Mouse (Mus musculus) frontal cortex, adult 2 months (tissue): ENCODE measurements around the gene Lexm. TPM values are rescaled to one million over a fixed set of nuclear protein-coding genes. Genes with fewer than 3 reads are reported as not detected.
A peak's percentile ranks its signal among the peaks of the same experiment; 100 is the strongest.

Experiments used
- DNase-seq, 2 experiments: peaks; one replicate each; pipeline ENCODE4 v3.0.0; 2022; ENCODE audit warnings: low spot score in 1 of 2; ENCODE audit errors: extremely low spot score in 1 of 2
- polyA plus RNA-seq: library from polyadenylated mRNA; depleted of rRNA; stranded (reverse); fragments of >200 nt; gene quantifications from 2 replicates; pipeline ENCODE4 v1.2.3, GENCODE M21; 2012

Gene Lexm
- polyA plus RNA-seq, 1 experiment = 0.16 TPM

DNA sequence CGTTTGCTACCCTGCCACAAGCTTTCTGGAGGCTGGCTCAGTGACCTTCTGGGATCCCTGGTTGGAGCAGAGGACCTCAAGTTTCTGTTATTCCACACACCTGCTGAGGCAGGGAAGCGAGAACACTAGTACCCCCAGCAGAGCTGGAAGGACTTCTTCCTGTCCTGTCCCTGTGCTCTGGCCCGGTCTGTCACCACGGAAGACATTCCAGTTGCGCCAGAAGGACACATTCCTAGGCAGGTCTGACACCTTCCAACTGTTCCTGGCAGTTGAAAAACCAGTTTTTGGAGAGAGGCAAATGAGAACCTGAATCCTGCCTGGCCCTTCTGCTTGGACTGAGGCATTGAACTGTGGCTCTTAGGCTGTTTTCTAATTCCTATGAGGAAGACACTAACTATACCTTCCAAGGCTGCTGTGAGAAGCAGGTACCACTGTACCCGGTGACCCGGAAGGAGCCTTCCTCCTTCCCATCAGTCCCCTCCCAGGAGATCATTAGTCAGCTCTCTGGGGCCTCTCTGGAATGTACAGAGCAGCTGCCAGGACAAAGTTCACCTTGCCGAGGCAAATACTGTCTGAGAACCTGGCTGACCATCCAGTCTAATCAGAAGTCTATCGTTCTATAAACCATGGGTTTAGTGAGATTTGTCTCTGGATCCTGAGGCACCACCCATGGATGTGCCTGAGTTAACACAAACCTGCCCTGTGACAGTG lies 11.8 kb upstream of the Lexm start:
- DNase-seq = no peak

DNA sequence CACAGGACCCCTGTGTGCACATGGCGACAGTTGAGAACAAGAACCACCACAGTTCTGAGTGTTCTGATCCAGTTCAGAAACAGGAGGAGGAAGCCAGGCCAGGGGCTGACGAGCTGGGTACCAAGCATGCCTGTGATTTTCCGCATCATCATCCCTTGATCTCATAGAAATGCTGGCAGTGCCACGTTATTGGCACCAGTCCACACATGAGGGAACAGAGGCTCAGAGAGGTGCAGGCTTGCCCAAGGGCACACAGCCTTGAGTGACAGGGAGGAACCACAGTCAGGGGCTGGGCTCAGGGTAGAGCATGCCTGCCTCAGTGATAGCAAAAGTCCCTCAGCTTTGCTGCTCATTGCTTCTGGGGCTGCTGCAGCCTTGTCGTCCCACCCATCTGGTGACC lies 10.8 kb upstream of the Lexm start:
- DNase-seq = no peak

DNA sequence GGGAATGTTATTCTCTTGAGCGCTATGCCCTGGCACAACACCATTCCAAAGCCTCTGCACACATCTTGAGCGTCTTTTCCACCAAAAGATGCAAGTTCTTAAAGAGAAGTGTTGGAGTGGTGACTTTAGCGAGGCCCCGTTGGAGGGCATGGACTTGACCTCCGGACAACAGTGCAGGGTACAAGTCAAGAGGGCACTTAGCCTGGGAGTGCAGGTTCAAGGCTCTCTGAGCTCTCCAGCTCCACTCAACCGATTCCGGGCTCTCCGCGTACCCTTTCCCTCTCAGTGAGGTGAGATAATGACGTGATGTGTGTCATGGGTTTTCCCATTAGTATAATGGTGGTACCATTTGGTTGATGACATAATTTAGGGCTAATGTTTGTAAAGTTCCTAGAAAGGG lies 7.2 kb upstream of the Lexm start:
- DNase-seq = no peak

DNA sequence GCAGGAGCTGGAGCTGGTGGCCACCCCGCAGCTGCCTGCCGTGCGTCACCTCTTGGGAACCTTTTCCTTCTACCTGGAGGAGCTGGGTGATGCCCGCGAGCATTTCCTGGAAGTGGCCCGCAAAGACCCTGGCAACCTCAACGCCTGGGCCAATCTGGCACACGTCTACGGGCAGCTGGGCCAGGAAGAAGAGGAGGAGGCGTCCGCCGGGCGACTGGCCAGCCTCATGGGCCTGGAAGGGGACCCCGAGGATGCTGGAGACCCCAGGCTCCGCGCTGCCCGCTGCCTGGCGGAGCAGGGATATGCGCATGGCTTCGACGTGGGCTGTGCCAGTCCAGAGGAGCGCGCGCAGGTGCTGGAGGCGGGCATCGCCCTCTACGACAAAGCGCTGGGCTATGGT lies 5.7 kb upstream of the Lexm start:
- DNase-seq = no peak

DNA sequence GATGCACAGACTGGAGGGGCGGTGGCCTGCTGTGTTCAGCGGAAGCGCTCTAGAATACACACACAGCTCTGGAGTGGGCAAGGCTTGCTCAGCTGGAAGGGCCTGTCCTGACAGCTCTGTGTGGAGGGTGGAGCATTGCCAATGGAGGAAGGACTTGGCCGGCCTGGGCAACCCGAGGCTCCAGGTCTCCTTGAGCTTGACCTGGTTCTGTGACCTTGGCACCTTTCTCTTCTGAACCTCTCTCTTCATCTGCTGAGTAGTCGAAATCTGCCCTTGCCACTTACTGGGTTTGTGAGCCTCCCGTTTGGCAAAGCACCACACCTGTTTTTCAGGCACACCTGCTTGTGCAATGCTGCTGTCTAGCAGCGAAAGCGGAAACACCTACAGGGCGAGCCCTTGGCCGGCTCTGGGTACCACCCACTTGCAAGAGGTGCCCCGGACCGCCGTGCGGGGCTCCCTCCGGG lies 5.0 kb upstream of the Lexm start, which contains the start of gene Ttc22:
Ttc22 (plus strand) TSS at position 403 of the 464 bp plus-strand sequence.
- no peak for DNase-seq

DNA sequence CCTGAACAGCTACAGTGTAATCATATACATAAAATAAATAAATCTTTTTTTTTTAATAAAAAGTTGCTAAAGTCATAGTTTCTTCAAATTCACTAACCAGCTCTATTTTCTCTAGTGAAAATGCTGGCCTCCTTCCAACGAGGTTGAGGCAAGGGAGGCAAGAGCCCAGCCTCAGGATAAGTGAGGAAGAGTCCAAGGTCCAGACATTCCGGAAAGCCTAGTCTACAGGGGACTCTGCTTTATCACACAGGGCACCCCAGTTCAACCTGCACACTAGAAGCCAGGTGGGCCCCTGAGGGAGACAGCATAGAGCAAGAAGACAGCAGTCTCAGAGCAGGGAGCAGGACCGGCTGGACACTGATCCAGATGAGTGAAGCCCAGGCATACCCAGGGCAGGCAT lies 4.4 kb upstream of the Lexm start:
- no peak for DNase-seq

DNA sequence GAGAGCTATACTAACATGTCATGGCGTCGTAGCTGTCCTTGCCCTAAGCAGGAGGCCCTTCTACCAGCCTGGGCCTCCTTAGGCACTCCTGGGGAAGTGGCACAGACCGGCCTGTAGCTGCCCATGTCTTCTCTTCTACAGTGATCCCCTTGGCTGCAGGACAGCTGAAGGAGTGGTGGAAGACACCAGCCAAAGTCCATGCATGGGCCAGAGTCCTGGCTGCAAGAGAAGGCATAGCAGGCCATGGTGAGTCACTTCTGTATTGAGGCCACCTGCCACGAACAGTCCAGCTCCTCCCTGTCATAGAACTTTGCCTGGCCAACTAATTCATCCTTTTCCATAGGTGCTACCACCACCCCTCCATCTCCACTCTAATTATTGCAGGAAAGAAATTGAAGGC lies 1.9 kb upstream of the Lexm start:
- DNase-seq = no peak

DNA sequence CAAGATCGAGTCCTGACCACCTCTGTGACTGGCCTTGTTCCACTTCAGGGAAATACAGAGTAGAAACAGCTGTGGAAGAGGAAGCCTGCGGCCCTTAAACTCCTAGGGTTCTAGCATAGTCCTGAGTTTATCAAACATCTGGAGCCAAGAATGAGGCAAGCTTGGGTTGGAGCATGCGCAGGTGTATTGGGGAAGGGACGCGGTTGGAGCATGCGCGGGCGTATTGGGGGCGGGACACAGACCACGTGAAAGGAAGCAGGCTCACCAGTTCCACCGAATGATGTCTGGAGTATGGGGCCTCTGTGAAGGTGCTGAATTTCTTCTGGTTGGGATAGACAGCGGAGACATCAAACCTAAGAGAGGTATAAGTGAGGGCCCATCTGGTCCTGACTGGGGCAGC lies 1.4 kb downstream of the Lexm start:
- DNase-seq = no peak

DNA sequence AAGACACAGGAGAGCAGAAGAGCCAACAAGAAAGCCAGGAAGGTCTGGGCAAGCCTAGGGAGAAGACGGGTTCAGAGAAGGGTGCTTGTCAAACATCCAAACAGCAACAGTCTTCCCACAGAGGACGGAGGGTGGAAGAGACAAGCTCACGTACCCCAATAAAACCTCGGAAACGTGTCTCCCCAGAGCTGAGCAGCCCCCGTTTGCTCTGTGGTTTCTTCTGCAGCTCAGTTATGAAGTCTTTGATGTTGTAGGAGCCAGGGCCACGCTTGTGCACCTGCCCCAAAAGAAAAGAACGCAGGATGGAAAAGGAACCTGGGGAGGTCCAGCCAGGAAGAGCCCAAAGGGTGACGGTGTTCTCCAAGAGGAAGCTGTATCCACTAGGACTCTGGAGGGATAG lies 2.2 kb downstream of the Lexm start:
- no peak for DNase-seq

DNA sequence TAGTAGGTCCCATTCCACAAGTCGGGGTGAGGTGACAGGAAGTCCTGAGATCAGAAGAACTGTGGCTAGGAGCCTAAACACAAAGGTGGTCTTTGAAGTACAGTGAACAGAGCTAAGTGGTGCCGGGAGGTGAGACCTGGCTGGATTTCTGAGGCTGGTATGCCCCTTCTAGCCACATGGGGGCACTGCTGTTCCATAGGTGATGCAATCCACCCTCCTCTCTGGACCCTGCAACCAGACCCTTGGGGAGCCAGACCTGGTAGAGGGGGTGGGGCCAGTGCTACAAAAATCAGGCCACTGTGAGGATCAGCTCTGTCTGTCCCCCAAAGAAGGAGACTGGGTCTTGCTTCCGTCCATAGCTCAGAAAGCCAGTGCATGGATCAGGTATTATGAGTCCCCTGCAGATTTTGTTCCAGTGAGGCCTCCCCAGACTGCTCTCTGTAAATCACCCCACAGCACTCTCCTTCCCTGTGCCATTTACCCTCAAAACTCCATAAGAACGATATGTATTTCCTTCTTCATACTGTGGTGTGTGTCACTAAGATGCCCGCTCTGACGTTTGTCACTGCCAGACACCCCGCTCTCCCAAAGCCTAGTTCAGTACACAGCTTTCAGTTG lies 2.8 kb downstream of the Lexm start:
- peak in 1 of 2 experiments; percentile 85 for DNase-seq

DNA sequence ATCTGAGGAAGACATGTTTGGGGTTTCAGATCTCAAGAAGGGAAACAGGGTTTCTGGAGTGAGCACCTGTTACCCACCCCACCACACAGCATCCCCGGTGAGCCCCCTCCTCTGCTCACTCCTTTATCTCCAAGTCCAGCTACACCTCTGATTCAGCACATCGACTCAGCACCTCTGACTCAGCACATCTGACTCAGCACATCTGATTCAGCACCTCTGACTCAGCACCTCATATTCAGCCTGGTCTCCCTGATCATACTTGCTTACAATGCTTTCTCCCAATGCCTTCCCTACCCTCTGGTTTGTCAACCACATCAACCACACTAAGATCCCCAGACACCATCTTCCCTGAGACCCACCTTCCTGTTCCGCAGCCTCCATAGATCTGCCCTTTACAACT lies 3.5 kb downstream of the Lexm start:
- peak in 1 of 2 experiments; percentile 59 for DNase-seq

DNA sequence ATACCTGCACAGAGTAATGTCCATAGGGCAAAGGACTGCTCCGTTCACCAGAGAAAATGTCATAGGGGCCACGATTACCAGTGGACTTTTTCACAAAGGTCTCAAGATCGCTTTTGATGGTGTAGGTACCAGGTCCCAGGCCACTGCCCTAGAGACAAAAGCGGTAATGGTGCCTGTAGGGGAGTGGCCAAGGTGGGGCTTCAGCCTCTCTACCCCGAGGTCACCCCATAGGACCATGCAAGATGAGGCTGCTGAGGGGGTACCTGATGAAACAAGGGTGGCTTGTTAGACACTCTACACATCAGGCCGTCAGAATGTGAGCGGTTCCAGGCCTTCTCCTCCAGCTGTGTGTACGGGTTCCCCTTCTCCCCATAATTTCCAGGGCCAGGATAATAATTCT lies 3.9 kb downstream of the Lexm start:
- DNase-seq = no peak

DNA sequence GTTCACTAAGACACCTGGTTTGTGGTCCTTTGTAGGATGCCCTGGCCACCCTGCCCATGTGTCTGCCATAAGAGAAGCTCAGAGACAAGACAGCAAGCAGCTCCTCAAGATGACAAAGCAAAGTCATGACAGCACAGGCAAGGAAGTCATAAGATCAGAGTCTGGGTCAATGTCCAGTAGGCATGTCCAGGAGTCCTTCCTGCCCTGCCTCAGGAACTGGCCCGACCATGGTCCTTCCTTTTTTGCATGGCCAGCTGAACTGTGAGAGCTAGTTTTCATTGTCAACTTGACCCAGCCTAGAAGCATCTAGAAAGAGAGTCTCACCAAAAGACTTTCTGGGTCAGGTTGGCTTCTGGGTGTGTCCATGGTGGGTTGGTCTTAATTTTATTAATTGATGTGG lies 9.1 kb downstream of the Lexm start:
- DNase-seq = no peak

DNA sequence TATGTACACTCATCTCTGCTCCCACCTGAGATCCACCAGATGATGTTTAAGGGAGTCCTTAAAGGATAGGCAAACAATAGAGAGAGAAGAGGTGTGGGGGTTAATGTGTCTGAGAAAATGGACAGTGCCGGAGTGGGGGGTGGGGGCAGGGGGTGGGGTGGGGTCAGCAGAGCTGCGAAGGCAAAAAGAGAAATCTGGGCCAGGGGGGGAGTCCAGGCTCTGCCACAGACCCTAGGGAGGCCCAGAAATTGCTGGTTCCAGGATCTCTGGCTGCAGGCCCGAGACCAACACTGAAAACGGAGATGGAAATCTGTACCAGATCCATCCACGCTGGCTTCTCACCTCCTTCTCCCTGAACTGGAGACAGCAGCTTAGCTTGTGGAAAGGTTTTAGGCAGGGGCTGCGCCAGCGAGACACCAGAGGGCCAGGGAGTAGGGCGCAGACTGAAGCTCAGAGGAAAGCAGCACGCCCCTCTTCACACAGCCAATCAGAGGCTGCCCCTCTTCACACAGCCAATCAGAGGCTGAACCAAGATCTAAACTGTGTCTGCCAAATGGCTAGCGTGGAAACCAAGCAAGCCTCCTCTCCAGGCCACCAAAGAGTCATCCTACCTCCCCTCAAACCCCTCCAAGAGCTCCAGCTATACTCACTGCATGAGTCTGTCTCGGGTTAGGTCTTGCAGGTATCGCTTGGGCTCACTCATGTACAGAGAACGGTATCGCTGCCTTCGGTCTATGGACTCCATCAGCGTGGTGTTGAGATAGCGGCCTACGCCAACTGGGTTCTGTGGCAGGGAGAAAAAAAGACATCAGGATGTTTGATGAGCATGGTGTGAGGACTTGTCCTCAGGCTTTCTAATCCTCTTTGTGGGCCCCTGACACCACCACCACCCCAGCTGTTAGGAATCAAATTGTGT lies 10.1 kb downstream of the Lexm start:
- no peak for DNase-seq

DNA sequence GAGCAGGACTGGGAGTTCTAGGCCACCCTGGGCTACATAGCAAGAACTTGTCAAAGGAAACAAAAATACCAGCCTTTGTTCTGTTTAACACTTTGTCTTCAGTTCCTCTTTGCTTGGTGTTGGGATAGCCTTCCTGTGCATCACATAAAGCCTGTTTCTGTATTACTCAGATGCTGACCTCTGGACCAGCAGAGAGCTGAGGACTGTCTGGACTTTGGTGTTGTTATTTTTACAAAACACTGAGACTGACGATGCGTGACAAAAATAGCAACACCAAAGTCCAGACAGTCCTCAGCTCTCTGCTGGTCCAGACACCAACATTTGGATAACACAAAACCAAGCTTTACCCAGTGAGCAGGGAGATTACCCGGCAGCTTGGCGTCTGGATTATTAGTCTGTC lies 16.3 kb downstream of the Lexm start:
- no peak for DNase-seq

DNA sequence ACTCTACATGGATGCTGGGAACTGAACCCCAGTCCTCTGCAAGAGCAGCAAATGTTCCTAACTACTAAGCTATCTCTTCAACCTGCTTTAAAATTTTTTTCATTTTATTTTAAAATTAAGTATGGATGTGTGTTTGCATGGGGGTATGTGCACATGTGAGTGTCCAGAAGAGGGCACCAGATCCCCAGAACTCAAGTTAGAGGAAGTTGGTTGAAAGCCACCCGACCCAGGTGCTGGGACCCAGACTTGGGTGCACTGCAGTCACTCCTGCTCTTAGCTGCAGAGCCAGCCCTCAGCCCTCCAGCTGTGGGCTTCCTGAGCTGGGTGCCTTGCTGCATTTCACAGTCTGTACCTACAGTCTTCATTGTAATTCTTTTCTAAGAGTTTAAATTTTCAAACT lies 17.6 kb downstream of the Lexm start:
- no peak for DNase-seq

DNA sequence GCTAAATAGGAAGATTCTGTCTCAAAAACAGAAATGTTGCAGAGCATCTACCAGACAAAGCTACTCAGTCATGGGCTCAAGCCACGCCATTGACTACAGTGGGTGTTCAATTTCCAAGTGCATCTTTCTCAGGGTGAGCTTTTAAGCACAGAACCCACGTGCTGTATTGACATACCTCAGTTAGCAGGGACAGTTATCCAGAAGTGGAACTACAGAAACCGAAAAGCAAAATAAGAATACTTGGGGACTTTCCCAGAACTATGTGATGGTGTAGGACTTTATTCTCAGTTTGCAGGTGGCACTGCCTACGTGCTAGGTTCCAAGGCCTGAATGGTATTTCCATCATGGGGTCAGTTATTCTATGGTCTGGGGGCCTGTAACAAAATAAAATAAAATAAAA lies 19.3 kb downstream of the Lexm start:
- no peak for DNase-seq

DNA sequence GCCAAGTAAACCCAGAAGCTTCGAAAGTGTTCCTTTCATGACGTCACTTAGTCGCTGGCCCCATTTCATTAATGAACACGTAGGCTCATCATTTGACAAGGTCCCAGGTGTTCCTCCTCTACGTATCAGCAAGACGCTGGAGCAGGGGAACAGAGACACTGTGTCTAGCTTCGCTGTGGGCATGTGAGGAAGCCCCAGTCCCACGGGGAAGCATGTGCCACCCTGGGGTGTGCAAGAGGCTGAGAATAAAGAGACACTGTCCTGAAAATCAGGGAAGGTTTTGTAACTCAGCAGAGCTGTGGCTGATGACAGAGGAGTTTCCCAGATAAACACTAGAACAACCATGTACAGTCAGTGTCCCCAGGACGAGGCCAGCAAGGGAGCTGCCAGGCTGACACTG lies 20.0 kb downstream of the Lexm start:
- no peak for DNase-seq

DNA sequence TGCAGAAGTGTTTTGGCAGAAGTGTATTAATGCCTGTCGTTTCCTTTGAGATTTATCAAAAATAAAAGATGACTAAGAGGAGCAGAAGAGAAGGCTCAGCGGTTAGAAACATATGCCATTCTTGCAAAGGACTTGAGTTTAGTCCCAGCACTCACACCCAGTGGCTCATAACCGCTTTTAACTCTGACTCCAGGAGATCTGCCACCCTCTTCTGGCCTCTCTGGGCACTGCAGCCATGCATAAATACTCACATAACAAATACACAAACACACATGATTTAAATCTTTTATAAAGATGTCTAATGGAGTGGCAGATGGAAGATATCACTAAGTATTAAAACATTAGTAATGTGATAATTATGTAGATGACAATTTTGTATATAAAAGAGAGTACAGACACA lies 20.8 kb downstream of the Lexm start:
- DNase-seq = no peak

DNA sequence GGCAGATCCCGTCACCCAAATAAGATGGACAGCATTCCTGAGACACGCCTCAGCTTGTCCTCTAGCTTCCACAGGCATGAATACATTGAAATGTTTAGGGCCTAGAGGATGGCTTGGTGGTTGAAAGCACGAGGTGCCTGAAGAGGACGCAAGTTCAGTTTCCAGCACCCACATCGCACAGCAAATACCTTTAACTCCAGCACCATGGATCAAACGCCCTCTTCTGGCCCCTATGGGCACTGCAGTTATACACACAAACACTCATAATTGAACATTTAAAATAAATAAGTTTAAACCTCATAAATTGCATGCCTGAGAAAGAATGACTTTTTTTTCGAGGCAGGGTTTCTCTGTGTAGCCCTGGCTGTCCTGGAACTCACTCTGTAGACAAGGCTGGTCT lies 23.4 kb downstream of the Lexm start:
- DNase-seq = no peak

DNA sequence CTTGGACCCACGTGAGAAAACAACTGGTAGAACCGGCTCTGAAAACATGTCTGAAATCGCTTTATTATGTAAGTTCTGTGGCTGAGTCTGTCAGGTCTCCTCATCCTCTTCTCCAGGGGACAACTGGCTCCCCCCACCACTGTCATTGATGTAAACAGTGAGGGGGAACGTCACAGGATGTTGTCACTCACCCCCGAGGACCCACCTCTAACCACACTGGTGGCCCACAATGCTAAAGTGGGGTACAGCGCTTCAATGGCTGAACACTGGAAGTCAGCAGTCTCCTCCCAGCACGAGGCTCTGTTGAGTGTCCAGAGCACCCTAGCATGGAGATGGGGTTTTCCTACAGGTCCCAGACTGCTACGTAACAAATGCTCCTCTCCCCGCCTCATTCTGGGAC lies 26.2 kb downstream of the Lexm start:
- no peak for DNase-seq
